Mouse (Mus musculus) thymus, adult 2 months (tissue): ENCODE measurements at regions not wholly inside any gene's neighbourhood (a gene's known extent, or its start where the extent isn't known, plus 50 kb on each side); places are given as distances from the start of the nearest gene placed in this dataset.

Experiments used
- CTCF ChIP-seq: fragments of 200-500 bp; IDR thresholded peaks from 2 replicates; pipeline ENCODE4 v1.5.1; 2012; ENCODE audit warnings: mild to moderate bottlenecking, control low read depth, low read length, moderate library complexity, borderline replicate concordance; ENCODE audit not compliant: control insufficient read depth, poor library complexity, insufficient read depth; ENCODE audit errors: extremely low read depth
- POLR2A ChIP-seq: fragments of 200-500 bp; IDR thresholded peaks from 2 replicates; pipeline ENCODE4 v1.6.1; 2012; ENCODE audit warnings: mild to moderate bottlenecking, low read length, control low read depth, moderate library complexity; ENCODE audit not compliant: control insufficient read depth, poor library complexity, insufficient read depth; ENCODE audit errors: extremely low read depth

DNA sequence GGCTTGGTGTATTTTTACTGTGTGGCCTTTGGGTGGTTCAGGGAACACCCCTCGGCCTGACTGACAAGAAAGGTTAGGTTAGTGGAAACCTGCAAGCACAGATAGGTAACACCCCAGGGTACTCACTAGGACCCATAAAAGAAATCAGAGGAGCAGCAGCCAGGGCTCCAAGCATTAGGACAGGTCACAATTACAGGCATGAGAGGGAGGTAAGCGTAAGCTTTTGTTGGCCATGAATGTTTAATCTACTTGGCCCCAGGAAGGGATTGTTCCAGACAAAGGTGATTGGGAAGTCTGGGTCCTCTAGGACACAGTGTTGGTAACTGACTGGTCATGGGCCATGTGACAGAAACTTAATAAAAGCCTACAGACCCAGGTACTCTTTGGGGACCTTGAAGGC lies 235.5 kb downstream of the Opa1 start:
- TF ChIP-seq CTCF (no peak), POLR2A (no peak)
